Mouse (Mus musculus): ENCODE results near the gene Tmem203.

Tmem203 gene

DNA sequence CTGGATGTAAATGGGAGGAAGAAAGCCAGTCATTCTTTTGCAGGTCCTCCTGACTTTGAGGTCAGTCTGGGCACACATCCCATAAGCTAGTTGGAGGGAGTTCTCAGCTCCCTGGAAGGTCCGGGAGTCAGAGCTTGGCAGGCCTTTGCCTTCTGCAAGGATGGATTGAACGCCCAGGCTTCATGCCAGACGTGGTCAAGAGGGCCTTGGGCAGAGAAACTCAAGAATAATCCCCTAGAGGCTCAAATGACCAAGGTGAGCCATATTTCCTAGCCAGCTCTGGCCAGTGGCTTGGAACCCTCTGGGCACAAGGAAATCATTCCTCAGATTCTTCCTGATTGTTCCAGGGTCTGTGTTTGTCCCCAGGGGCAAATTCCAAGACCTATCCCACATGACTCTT, 9.6 kb downstream of the Tmem203 start:
- DNase-seq, result no peak

DNA sequence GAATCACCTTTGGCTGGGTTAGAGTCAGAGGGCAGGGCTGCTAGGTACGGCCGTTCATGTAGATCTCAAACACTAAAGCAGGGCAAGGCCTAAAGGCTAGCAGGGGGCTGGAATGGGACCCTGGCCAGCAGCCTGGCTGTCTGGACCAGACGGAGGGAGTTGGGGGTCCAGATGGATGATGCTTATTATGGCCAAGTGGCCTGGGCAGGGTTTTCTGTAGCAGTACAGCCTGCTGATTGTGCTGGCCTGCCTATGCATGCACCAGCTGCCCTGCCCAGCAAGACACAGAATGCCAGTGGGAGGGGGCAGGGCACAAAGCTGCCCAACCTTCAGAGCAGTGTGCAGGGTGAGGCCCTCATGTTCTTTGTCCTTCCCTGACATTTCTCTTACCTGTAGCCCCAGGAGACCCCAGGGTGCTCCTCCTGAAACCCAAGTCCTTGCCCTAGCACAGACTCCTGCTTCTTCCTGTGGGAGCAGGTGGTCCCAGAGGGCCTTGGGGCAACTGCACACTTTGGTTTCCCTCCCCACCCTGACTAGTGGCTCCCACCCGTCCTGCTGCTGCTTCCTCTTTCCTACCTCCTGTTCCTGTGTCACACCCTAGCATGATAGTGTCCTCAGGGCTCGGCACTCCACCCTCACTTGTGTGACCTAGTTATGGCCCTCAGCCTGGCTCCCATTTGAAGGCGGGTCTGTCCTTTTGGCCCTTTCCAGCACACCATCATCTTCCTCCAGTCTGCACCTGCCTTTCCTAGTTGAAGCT, 10.8 kb downstream of the Tmem203 start:
- no peak for DNase-seq

DNA sequence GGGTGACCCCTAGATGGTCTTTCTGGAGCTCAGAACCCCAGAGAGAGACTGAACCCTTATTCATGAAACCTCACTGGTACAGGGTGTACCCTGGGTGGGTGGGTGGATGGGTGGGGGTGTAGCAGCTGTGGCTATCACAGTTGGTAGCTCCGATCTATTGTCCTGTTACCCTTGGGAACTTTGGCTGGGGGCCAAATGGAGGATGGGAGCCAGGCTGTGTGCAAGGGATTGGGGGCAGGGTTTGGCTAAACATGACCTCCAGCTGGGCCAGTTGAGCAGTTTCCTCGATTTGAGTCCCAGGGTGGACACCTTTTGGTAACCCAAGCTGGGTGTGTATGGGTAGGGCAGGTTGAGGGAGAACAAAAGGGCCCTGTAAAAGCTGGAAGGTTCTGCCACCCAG, 11.5 kb downstream of the Tmem203 start:
- no peak for DNase-seq

DNA sequence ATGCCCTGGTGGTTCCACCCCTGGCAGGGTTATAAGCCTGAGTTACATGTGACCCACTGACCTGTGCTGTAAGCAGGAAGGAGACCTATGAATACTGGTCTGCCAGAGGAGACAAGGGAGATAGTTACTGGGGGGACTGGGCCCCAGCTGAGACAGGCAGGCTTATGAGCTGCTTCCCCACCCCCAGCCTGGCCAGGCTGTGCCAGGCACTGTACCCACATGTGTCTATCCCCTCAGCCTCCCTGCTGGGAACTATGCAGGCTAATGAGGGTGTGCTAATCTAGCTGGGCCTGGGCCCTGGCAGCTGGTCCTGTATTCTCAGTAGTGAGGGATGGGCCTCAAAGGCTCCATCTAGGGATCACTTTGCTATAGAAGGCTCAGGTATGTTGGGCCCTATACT, 12.0 kb downstream of the Tmem203 start:
- DNase-seq, result no peak

DNA sequence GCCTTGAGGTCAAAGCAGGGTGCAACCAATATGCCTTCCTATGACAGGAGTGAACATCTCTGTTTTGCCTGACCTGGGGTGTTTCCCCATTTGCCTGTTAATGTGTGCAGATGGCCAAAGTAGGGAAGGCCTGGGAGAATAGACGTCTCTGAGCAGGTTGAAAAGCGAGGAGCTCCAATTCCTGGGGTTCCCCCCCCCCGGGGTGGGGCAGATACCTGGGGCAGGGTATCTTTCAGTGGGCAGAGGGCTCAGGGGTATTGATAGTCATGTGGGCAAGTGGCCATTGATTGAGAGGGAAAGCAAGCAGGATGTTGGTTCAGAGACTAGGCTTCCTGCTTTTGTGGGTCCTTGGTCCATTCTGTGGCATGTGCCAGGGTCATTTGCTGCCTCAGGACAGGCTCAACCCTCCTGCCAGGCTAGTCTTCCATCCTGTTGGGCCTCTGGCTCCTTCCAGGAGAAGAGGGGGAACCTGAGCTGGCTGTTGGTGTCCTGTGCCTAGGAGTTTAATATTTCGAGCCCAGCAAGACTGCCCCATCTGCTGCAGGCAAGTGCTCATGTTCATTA, 12.6 kb downstream of the Tmem203 start:
- no peak for DNase-seq

DNA sequence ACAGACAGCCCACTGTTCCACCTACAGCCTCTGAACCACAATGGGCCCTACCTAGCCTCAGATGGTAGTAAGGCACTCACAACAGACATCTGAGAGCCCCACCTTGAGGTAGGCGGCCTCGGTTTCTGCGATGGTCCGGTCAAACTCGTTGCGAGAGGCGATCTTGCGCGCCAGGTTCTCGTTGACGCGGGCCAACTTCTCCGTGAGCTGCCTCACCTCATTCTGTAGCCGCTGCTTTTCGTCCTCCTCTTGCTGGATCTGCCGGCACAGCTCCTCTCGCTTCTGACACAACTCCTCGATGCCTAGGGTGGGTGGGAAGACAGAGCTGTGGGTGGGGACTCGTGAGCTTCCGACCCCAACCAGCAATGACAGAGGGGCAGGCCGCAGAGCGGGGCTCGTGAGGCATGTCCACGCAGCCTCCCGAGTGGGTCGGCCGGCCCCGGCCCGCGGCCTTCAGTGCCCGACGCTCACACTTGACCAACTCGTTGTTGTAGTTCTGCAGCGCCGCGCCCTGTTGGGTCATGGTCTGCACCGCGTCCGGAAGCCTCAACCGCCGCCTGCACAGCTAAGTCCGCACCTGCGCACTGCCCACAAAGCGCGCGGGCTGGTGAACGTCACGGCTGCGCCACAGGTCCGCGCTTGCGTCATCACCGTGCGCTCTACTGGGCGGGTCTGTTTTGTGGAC, 16.7 kb downstream of the Tmem203 start, which contains the start of the genes Ssna1 and Anapc2:
Gene Ssna1, minus strand, starts transcription at position 612 of the 685 bp plus-strand sequence.
Gene Anapc2, plus strand, starts transcription at position 652 of the 685 bp plus-strand sequence.
- peak; percentile 97 for DNase-seq

DNA sequence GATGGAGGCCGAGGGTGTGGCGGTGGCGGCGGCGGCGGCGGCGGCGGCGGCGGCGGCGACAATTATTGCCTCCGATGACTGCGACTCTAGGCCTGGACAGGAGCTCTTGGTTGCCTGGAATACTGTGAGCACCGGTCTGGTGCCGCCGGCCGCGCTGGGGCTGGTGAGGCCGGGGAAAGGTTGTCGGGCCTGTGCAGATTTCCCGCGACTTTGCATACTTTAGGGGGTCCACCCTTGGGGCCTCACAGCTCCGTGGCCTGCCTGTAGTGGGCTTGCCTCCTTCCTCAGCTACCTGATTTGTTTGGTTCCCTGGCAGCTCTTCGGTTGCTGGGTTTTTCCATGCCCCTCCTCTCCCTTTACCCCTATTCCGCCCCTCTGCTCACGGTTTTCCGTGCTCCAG, 17.3 kb downstream of the Tmem203 start:
- DNase-seq, result no peak

DNA sequence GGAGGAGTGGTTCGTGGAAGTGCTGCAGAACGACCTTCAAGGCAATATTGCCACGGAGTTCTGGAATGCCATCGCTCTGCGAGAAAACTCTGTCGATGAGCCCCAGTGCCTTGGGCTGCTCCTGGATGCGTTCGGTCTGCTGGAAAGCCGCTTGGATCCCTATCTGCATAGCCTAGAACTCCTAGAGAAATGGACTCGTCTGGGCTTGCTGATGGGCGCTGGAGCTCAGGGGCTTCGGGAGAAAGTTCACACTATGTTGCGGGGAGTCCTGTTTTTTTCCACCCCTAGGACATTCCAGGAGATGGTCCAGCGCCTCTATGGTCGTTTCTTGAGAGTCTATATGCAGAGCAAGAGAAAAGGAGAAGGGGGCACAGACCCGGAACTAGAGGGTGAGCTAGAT, 17.8 kb downstream of the Tmem203 start:
- no peak for DNase-seq

DNA sequence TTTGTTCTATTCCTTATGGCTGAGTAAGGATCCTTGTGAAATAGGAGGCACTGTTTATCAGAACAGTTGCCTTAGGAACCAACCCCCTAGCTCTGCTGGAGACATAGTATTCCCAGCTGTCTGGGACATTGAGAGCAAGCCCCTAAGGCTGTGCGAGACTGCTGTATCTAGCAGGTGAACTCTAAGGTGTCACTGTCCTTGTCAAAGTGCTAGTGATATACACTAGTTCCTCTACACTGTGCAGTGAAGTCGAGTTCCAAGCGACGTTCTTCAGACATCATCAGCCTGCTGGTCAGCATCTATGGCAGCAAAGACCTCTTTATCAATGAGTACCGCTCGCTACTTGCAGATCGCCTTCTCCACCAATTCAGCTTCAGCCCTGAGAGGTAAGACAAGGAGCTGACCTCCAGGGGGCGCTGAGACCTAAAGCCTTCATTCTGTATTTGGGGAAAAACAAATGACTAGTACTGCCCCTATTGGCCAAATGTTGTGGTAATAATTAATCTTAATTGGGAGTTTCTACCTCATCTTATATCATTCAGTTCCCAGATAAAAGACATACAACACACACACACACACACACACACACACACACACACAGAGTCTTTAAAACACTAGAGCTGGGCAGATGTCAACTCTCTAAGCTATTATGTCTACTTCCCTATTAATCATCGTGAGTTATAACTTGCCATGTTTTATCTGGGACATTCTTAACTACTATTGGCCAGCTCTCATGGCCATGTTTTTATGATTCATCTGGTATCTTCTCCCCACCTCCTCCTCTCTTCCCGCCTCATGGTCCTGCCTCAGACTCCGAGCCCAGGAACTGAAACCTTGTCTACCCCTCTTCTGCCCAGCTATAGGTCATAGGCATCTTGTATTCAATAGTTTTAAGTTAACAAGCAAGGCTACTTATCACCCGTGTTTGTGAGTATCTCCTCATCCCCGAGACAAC, 24.0 kb downstream of the Tmem203 start:
- DNase-seq, result peak; percentile 87

DNA sequence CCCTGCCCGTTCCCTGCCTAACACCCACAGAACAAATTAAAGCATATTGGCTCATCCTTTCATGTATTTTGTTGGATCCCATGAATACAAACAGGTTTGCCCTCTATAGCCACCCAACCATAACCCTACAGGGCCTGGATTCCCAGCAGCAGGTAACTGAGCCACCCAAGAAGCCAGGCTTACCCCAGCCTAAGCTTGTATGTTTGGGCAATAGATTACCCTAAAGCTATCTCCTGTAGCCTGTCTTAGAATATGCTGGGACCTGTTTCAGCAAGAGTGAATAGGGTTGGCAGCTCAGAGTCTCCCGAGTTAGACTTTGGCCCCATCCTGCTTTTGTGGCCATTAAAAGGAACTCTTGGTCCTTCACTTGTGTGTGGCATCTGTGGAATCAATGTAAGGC, 30.3 kb downstream of the Tmem203 start:
- no peak for DNase-seq

DNA sequence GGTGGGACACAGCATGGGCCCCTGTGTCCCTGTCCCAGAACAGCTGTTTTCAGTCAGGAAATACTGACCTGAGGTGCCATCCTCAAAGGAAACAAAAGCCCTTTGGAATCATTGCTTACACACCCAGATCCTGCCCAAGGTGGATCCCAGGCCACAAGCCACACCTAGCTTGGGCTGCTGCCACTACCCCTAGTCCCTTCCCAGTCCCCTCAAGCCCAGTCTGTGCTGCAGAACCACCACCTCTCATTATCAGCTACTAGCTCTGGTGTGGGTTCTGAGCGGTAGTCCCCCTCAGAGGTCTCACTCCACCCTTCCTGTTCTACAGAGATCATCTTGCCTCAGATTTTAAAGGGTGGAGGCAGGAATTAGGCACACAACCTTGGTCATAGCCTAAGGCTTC, 31.1 kb downstream of the Tmem203 start:
- no peak for DNase-seq

DNA sequence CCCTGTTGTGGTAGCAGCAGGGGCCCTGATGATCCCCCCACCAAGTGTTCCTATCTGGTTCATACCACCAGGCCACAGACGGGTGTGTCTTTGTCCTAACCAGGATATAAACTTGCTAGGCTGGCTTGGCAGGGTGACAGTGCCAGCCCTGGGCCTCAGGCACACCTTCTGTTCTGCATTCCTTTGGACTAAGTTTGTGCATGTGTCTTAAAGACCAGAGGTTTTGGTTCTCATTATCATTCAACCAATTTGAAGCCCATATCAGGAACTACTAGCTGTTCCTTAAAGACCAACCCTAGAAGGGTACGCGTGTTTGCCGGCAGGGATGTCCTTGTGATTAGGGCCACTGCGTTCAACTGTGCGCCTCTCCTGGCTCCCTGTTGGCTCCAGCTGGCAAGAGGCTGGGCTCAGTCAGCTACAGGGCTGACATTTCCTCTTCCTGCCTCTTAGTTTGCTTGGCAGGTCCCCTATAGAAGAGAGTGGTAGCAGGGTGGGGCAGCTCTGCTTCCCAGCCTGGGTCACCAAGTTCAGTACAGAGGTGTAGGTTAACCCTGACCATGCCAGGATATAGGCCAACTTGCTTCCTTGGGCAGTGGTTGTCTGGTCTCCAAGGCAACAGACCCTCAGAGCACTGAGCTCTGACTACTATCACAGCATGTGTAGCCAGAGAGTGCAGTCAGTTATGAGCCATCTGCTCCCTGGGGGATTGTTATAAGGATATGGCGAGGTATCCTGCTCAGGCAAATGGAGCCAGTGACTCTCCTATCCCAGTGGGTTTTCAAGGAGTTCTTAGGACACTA, 31.8 kb downstream of the Tmem203 start:
- no peak for DNase-seq

DNA sequence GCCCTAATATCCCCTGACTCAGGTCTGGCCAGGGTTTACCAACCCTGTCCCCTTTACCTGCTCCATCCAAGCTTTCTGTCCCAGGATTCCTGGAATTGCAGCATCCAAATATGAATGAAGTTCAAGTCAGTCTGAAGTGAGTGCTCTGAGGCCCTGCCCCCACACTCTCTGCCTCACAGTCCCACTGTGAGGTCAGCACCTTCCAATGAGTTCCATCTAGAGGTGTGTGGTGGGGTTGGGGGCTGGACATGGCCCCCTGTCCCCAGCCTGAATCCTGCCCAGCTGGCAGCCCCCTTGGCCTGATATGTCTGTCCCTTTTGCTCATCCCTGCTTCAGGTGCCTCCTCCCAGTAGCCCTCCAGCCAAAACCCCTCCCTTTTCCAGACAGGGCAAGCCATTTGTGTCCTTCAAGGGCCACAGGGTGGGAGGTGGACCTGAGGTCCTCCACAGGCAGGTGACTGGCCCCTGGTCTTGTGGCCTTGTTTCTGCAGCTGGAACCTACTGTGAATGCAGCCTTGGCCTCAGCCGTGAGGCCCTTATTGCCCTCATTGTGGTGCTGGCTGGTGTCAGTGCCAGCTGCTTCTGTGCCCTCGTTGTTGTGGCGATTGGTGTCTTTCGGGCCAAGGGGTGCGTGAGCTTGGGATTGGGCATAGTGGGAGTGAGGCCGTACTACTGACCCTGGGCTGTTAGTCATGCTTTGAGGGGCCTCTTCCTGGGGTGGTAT, 32.8 kb downstream of the Tmem203 start, which contains the start of gene Tmem210:
Gene Tmem210, plus strand, starts transcription at position 219 of the 723 bp plus-strand sequence.
- DNase-seq, result no peak

DNA sequence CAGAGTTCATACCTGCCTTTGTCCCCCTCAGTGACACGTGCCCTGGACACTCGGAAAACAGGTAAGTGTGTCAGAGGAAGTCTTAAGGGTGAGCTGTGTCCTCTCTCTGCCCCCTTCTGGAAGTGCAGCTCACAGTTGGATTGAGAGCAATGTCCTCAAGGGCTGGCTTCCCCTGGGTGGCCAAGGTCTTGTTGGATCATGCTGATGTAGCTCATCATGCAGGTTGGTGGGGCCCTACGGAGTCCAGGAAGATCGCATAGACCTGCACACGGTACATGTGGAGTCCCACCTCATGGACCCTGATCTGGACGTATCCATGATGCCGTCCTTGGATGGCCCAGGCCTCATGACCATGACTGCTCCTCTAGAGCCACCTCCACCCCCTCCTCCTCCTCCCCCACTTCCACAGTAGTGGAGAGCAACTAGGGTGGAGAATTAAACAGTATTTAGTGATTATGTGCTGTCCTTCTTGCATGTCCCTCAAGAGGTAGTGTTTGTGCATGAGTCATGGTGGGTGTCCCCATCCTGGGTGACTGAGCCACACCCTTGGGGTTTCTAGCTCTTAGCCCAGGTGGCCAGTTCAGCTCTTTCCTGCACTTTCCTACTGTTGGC, 33.6 kb downstream of the Tmem203 start:
- no peak for DNase-seq

DNA sequence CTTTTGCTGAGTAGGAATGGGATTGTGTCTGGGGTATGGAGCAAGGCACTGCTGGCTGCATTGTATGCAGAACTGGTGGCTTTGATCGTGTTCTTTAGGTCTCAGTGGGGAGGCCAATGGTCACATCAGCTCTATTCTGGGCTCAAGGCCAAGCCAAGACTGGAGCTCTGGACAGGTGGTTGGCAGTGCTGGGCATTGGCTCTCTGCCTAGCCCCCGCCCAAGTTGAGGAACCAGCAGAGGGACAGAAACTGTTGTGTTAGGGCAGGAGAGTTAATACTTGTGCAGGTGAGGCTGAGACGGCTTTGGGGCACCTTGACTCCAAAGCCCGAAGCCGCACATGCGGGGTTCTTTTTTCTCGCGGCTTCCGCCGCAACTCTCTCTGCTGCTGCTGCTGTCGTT, 34.4 kb downstream of the Tmem203 start, which contains the start of gene Lrrc26:
Gene Lrrc26, plus strand, starts transcription at position 265 of the 400 bp plus-strand sequence.
- DNase-seq, result no peak

DNA sequence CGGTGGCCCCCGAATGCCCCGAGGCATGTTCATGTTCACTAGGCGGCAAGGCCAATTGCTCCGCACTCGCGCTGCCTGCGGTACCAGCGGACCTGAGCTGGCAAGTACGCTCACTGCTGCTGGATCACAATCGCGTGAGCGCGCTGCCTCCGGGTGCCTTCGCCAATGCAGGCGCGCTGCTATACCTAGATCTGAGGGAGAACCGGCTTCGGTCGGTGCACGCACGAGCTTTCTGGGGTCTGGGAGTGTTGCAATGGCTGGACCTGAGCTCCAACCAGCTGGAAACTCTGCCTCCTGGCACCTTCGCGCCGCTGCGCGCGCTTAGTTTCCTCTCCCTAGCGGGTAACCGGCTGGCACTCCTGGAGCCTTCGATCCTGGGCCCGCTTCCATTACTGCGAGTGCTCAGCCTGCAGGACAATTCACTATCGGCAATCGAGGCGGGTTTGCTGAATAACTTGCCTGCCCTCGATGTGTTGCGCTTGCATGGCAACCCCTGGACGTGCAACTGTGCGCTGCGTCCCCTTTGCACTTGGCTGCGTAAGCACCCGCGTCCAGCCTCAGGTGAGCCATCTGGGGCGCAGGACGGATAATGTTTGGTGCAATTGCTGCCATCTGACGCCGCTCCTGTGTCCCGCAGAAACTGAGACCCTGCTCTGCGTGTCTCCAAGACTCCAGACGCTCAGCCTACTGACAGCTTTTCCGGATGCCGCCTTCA, 35.0 kb downstream of the Tmem203 start:
- DNase-seq, result peak; percentile 69

DNA sequence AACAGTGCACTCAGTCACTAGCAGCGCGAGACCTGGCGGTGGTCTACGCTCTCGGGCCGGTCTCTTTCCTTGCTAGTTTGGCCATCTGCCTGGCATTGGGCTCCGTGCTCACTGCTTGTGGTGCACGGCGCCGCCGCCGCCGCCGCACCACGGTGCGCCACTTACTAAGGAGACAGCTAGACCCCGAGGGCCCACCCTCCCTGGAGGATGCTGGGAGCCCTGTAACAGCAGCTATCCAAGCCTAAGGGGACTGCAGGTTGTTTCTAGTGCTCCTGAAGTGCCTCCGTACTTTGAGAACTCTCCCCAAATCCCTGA, 35.5 kb downstream of the Tmem203 start:
- DNase-seq, result peak; percentile 60

DNA sequence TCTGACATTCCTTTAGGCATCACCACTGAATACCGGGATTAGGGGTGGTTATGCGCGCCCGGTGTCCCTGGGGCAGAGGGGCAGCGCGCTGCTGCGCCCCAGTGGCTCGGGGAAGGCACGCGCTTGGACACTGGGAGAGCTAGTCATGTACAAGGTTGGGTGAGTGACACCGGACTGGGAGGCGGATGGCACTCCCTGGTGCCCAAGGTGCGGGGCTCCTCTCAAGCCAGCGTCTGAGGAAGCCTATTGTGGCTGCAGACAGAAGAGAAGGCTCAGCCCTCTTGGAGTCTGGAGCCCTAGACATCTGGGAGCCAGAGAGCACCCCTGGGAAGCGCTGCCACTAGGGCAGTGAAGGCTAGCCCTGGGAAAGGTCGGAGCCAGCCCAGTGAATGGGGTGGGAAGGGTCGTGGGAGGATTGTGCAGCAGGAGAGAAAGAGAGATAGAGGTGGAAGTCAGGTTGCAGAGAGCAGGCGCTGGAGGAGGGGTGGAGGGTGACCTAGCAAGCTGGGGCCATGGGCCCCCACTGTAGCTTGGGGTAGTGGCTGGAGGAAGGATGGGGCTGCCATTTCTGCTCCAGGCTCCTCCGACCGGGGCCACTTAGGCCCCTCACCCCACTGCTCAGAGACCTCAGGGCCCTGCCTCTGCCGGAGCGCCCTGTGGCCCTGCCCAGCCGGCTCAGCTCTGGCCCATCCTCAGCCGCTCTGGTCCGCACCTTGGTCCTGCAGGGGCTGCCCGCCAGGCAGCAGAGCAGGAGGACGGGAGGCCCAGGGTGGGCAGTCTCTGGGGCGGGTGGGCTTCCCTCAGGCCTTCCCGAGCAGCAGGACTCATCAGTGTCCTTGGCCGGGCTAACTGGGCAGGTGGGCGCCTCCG, 36.2 kb downstream of the Tmem203 start:
- no peak for DNase-seq

DNA sequence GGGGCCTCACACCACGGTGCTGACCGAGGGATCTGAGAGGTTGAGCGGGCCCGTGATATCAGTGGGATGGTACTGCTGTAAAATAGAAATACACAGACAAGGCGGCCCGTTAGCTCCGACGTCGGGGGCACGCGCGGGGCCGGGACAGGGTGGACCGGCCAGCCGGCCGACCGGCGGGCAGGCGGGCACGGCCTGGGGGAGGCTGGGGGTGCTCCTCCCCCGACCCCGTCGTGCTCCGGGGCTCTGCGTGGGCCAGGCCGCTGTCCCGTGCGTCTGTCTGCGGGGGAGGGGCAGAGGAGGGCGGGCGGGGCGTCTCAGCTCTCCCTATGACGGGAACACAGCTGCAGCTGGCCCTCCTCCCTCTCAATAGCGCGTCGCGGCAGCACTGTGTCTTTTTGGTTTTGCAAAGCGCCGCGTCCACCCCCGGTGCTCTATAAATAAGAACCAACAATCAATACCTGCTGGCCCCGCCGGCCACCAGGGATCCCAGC, 36.9 kb downstream of the Tmem203 start:
- DNase-seq, result peak; percentile 60

Measured in right cerebral cortex, postnatal 14 days (tissue).